Comparison of ENCODE assay signal across 28 mouse cellular contexts in the genomic region with DNA sequence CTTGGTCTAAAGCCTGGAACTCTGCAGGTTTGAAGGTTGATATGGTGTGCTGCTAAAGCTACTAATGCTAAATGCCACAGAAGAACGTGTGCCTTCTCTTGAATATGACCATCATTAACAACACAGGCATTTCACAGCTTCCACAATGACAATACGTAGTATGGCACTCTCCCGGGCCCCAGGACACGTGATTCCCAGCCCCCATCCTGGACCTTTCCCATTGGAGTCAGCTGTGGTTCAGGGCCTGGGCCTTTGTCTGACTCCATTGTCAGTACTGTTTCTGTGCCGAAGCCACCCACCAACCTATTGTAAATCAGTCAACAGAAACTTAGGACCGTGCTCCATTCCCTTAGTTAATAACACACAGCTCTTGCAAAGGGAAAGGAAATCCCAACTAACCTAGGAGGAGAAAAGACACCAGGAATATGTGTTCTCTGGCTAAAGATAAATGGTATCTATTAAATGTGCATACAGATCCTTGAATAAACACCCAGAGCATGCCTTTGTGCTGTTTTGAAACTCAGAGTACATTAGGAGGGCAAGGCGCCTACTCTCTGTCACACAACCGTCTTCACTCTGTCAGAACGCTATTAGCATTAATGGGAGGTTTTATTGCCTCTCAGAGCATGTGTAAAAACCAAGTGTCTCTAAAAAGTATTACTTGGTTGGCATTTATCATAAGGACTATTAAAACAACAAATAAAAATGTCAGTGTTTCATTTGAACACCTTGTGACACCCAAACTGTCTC.
DNase-seq lines count a peak whose midpoint lies in the region; ATAC-seq and TF ChIP-seq lines count a peak whose summit lies in the region.
"Had no signal": no experiment of that assay in that cellular context is flagged by ENCODE, and none has a peak within 500 bp of the region (broad histone marks: within the 10 kb centered on the region; RNA-seq: fewer than 3 reads in every experiment).

No protein-coding gene starts in this region.

- WGBS in forebrain, postnatal 0 days: 42% methylated on average over 9 of the region's 9 CpGs
- WGBS in forebrain, embryonic 10.5 days: 61% methylated on average over 9 of the region's 9 CpGs
- WGBS in midbrain, embryonic 11.5 days: 45% methylated on average over 9 of the region's 9 CpGs
- 30% methylated on average over 9 of the region's 9 CpGs for WGBS in midbrain, embryonic 16.5 days
- WGBS in neural tube, embryonic 13.5 days: 15% methylated on average over 9 of the region's 9 CpGs

- no peak overlapping the region for H3K27ac ChIP-seq in forebrain, postnatal 0 days (ENCODE audit: low read depth, low read length)
- H3K27ac ChIP-seq in forebrain, embryonic 10.5 days: no peak overlapping the region
- H3K27ac ChIP-seq in midbrain, embryonic 11.5 days (ENCODE audit: low read depth, low read length): no peak overlapping the region
- H3K27ac ChIP-seq in midbrain, embryonic 16.5 days (ENCODE audit: low read length): no peak overlapping the region
- H3K27ac ChIP-seq in neural tube, embryonic 13.5 days (replicated peaks): peak overlapping the region; percentile 52
- H3K27ac ChIP-seq: forebrain, embryonic 12.5 days; limb, embryonic 15.5 days; liver, embryonic 13.5 days had no signal

- no peak overlapping the region for H3K9ac ChIP-seq in forebrain, postnatal 0 days
- H3K9ac ChIP-seq in midbrain, embryonic 11.5 days (ENCODE audit: low read length): no peak overlapping the region; the same call in 1 of the 2 replicates
- H3K9ac ChIP-seq in midbrain, embryonic 16.5 days (ENCODE audit: low read depth, low read length): no peak overlapping the region
- no peak overlapping the region for H3K9ac ChIP-seq in neural tube, embryonic 13.5 days
- H3K9ac ChIP-seq: forebrain, embryonic 12.5 days; limb, embryonic 15.5 days; liver, embryonic 13.5 days had no signal

- no peaks in the 10 kb centered on the region for H3K4me1 ChIP-seq in forebrain, postnatal 0 days (ENCODE audit: insufficient read depth)
- peaks cover 9% of the 10 kb centered on the region for H3K4me1 ChIP-seq in forebrain, embryonic 10.5 days
- peaks cover 8% of the 10 kb centered on the region for H3K4me1 ChIP-seq in midbrain, embryonic 11.5 days (ENCODE audit: control insufficient read depth, insufficient read depth, low read length)
- H3K4me1 ChIP-seq in midbrain, embryonic 16.5 days (ENCODE audit: control insufficient read depth, insufficient read depth, low read length): no peaks in the 10 kb centered on the region
- H3K4me1 ChIP-seq in neural tube, embryonic 13.5 days (replicated peaks): peaks cover 22% of the 10 kb centered on the region
- H3K4me1 ChIP-seq: limb, embryonic 15.5 days had no signal

- no peaks in the 10 kb centered on the region for H3K9me3 ChIP-seq in forebrain, postnatal 0 days (ENCODE audit: low read length)
- H3K9me3 ChIP-seq in forebrain, embryonic 10.5 days: no peaks in the 10 kb centered on the region
- no peaks in the 10 kb centered on the region for H3K9me3 ChIP-seq in midbrain, embryonic 11.5 days (ENCODE audit: control insufficient read depth, low read length)
- no peaks in the 10 kb centered on the region for H3K9me3 ChIP-seq in midbrain, embryonic 16.5 days (replicated peaks; ENCODE audit: control insufficient read depth, low read length, poor library complexity, severe bottlenecking)
- H3K9me3 ChIP-seq in neural tube, embryonic 13.5 days: no peaks in the 10 kb centered on the region
- H3K9me3 ChIP-seq: forebrain, embryonic 12.5 days; G1E; limb, embryonic 15.5 days; liver, embryonic 13.5 days had no signal

- no peak for DNase-seq in forebrain, postnatal 0 days
- no peak for DNase-seq in forebrain, embryonic 10.5 days (ENCODE audit: extremely low spot score, low spot score)
- DNase-seq in midbrain, embryonic 11.5 days (ENCODE audit: low spot score, missing footprints): no peak
- DNase-seq in embryo, embryonic 11 days: peak; percentile 53
- DNase-seq: adrenal gland, adult 8-10 months; cerebellum, adult 2 months; cerebellum, postnatal 14 days; gastrocnemius, postnatal 25 days; heart, adult 18-20 months; heart, postnatal 4 days; kidney, adult 9 months; kidney, postnatal 10 days; layer of hippocampus, postnatal 36 days; left cerebral cortex, postnatal 4 days; liver, embryonic 13.5 days; lung, adult 18-20 months; lung, postnatal 4 days; thymus, postnatal 4 days had no signal

- H3K36me3 ChIP-seq in forebrain, postnatal 0 days (ENCODE audit: insufficient read depth): no peaks in the 10 kb centered on the region
- no peaks in the 10 kb centered on the region for H3K36me3 ChIP-seq in forebrain, embryonic 10.5 days (replicated peaks)
- no peaks in the 10 kb centered on the region for H3K36me3 ChIP-seq in midbrain, embryonic 11.5 days (ENCODE audit: control insufficient read depth, insufficient read depth, low read length)
- H3K36me3 ChIP-seq in midbrain, embryonic 16.5 days (ENCODE audit: control insufficient read depth, insufficient read depth, low read length): no peaks in the 10 kb centered on the region
- H3K36me3 ChIP-seq in neural tube, embryonic 13.5 days: no peaks in the 10 kb centered on the region
- H3K36me3 ChIP-seq: forebrain, embryonic 12.5 days; G1E; limb, embryonic 15.5 days; liver, embryonic 13.5 days had no signal

- H3K4me2 ChIP-seq in forebrain, postnatal 0 days (ENCODE audit: low read depth): no peak overlapping the region
- H3K4me2 ChIP-seq in midbrain, embryonic 11.5 days: no peak overlapping the region
- H3K4me2 ChIP-seq in midbrain, embryonic 16.5 days (ENCODE audit: low read length): no peak overlapping the region
- no peak overlapping the region for H3K4me2 ChIP-seq in neural tube, embryonic 13.5 days
- H3K4me2 ChIP-seq: forebrain, embryonic 12.5 days; heart, embryonic 11.5 days; limb, embryonic 15.5 days; liver, embryonic 13.5 days had no signal

- no peak overlapping the region for H3K4me3 ChIP-seq in forebrain, postnatal 0 days (ENCODE audit: low read depth, low read length)
- H3K4me3 ChIP-seq in forebrain, embryonic 10.5 days: no peak overlapping the region
- H3K4me3 ChIP-seq in midbrain, embryonic 11.5 days (ENCODE audit: low read depth, low read length): no peak overlapping the region
- H3K4me3 ChIP-seq in midbrain, embryonic 16.5 days (ENCODE audit: low read depth, low read length): no peak overlapping the region
- no peak overlapping the region for H3K4me3 ChIP-seq in neural tube, embryonic 13.5 days
- H3K4me3 ChIP-seq: erythroblast, embryonic 14.5 days; forebrain, embryonic 12.5 days; limb, embryonic 15.5 days; liver, embryonic 13.5 days had no signal

- no peak for TF ChIP-seq CTCF in forebrain, postnatal 0 days (IDR thresholded peaks at IDR 0.05; ENCODE audit: low read depth)

- no peaks in the 10 kb centered on the region for H3K27me3 ChIP-seq in forebrain, postnatal 0 days (ENCODE audit: insufficient read depth, low read length)
- no peaks in the 10 kb centered on the region for H3K27me3 ChIP-seq in forebrain, embryonic 10.5 days (ENCODE audit: poor library complexity, severe bottlenecking)
- H3K27me3 ChIP-seq in midbrain, embryonic 11.5 days (ENCODE audit: control insufficient read depth, insufficient read depth, low read length): no peaks in the 10 kb centered on the region
- no peaks in the 10 kb centered on the region for H3K27me3 ChIP-seq in midbrain, embryonic 16.5 days (ENCODE audit: control insufficient read depth, insufficient read depth, low read depth, low read length)
- 0 out of 2 replicates have a peak, but pooled peaks cover 7% of the 10 kb centered on the region for H3K27me3 ChIP-seq in neural tube, embryonic 13.5 days
- H3K27me3 ChIP-seq: limb, embryonic 15.5 days; liver, embryonic 13.5 days had no signal

- ATAC-seq in forebrain, postnatal 0 days: peak; percentile 54; the same call in 1 of the 2 replicates
- peak; percentile 69; the same call in 1 of the 2 replicates for ATAC-seq in midbrain, embryonic 11.5 days (ENCODE audit: low FRiP score)
- no peak for ATAC-seq in midbrain, embryonic 16.5 days
- ATAC-seq in neural tube, embryonic 13.5 days (ENCODE audit: low read depth): peak; percentile 46; the same call in 1 of the 2 replicates
- ATAC-seq in megakaryocyte, adult 5-6 weeks (ENCODE audit: poor library complexity, severe bottlenecking): no peak
- ATAC-seq: intestine, postnatal 0 days; lung, postnatal 0 days had no signal

Comparison
In these comparisons a context has a peak if more than half of its experiments do, and no peak if none do; other contexts are left out.
1. ATAC-seq: peak in forebrain, postnatal 0 days (single experiment), midbrain, embryonic 11.5 days (single experiment) and neural tube, embryonic 13.5 days (single experiment); none in midbrain, embryonic 16.5 days (single experiment) and megakaryocyte, adult 5-6 weeks (single experiment).